Mouse (Mus musculus): Measurements from ENCODE around the gene Gfer. TPM values are rescaled to one million over a fixed set of nuclear protein-coding genes. Genes with fewer than 3 reads are reported as not detected.
"Not testable (repeated sequence)": the region's sequence is repeated elsewhere in the genome, so short reads cannot be mapped to it uniquely, and the experiment has no call there.

Gene Gfer
- total RNA-seq, 2 experiments from 2014 or later = 34.5 to 42.0 TPM

GRCm38 (mm10) chr17:24687146-24687595 is 8.8 kb downstream of the Gfer start:
- DNase-seq = peak; percentile 76 to 81

- peak; percentile 42 to 67 for DNase-seq
Measured at GRCm38 (mm10) chr17:24686514-24686913, 9.4 kb downstream of the Gfer start.

- no peak for DNase-seq
Measured at GRCm38 (mm10) chr17:24677500-24678080, 18.4 kb downstream of the Gfer start.

- no peak for DNase-seq
Measured at GRCm38 (mm10) chr17:24676877-24677276, 19.1 kb downstream of the Gfer start.

- DNase-seq = peak; percentile 40 to 72
Measured at GRCm38 (mm10) chr17:24676187-24676586, 19.8 kb downstream of the Gfer start.

GRCm38 (mm10) chr17:24674277-24674676 is 21.7 kb downstream of the Gfer start:
- DNase-seq = no peak

- peak; percentile 81 to 82 for DNase-seq
Measured at GRCm38 (mm10) chr17:24672141-24672540, 23.8 kb downstream of the Gfer start.

GRCm38 (mm10) chr17:24671346-24671745 is 24.6 kb downstream of the Gfer start:
- no peak for DNase-seq

- DNase-seq = no peak
Measured at GRCm38 (mm10) chr17:24670246-24670844, 25.6 kb downstream of the Gfer start.

GRCm38 (mm10) chr17:24669545-24670245 is 26.3 kb downstream of the Gfer start, which contains the start of gene Zfp598:
Gene Zfp598 (plus strand): TSS chr17:24669687.
- DNase-seq = peak; percentile 98 to 99

GRCm38 (mm10) chr17:24669214-24669544 is 26.8 kb downstream of the Gfer start:
- DNase-seq = not testable (repeated sequence)

GRCm38 (mm10) chr17:24667416-24667815 is 28.5 kb downstream of the Gfer start:
- DNase-seq = peak; percentile 61 to 75

GRCm38 (mm10) chr17:24667011-24667410 is 28.9 kb downstream of the Gfer start:
- not testable (repeated sequence) for DNase-seq

- peak in 1 of 2 experiments; percentile 32 for DNase-seq
Measured at GRCm38 (mm10) chr17:24658017-24658758, 37.8 kb downstream of the Gfer start, which contains the start of gene Npw. Gene Npw (minus strand): TSS chr17:24658457.

GRCm38 (mm10) chr17:24654969-24655368 is 41.0 kb downstream of the Gfer start:
- no peak for DNase-seq

- DNase-seq = peak; percentile 78 to 85
Measured at GRCm38 (mm10) chr17:24653967-24654710, 41.8 kb downstream of the Gfer start.

GRCm38 (mm10) chr17:24651835-24652234 is 44.1 kb downstream of the Gfer start:
- DNase-seq = no peak

- DNase-seq = no peak
Measured at GRCm38 (mm10) chr17:24650766-24651165, 45.2 kb downstream of the Gfer start.

GRCm38 (mm10) chr17:24650070-24650616 is 45.8 kb downstream of the Gfer start, which contains the start of gene Slc9a3r2:
Gene Slc9a3r2 (minus strand): TSS chr17:24650327.
- DNase-seq = peak; percentile 79 to 86

- DNase-seq = peak; percentile 60 to 74
Measured at GRCm38 (mm10) chr17:24649581-24650069, 46.3 kb downstream of the Gfer start.

Data from adrenal gland, postnatal 36 days (tissue).